Mouse (Mus musculus): ENCODE data around the gene Lrrc4. TPM values are rescaled to one million over a fixed set of nuclear protein-coding genes. Genes with fewer than 3 reads are reported as not detected.

The Lrrc4 gene
- total and polyA plus RNA-seq, 2 experiments from 2014 or later = 5.8 to 61.2 TPM

DNA sequence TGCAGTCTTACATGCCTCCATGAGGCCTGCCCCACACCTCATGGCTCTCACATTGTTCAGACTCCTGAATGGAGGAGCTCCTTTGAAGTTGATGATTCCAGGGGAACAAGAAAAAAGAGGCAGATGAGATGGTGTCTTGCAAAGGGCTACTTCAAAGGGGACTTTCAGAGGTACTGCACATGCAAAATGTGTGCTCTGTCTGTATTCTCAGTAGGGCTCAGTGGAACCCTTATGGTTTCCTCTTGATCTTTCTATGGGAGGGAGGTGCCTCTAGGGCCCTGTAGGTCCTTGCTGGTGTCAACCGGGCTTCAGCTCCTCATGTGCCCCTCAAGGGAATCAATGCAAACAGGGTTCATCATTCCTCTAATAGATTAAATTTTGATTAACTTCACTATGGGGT lies 159.2 kb downstream of the Lrrc4 start:
- no peak overlapping the region for H3K9ac ChIP-seq (replicated peaks; ENCODE audit: low read length, poor library complexity, severe bottlenecking)
- H3K36me3 ChIP-seq (ENCODE audit: insufficient read depth, low read length) = no peaks in the 10 kb centered on the region
- no peaks in the 10 kb centered on the region for H3K9me3 ChIP-seq (ENCODE audit: low read length)
- no peaks in the 10 kb centered on the region for H3K27me3 ChIP-seq (ENCODE audit: insufficient read depth, low read length)
- no peak overlapping the region for H3K27ac ChIP-seq (ENCODE audit: low read depth, low read length)
- ATAC-seq (ENCODE audit: low FRiP score) (no peak), DNase-seq (ENCODE audit: low spot score) (no peak)
- 67% methylated on average over 1 of the region's 1 CpGs for WGBS
- H3K4me1 ChIP-seq (ENCODE audit: insufficient read depth, low read length) = no peaks in the 10 kb centered on the region
- H3K4me3 ChIP-seq (ENCODE audit: low read depth, low read length) = no peak overlapping the region
- no peak for TF ChIP-seq CTCF (IDR thresholded peaks at IDR 0.05)
- no peak overlapping the region for H3K4me2 ChIP-seq (ENCODE audit: low read depth, low read length, poor library complexity, severe bottlenecking)

DNA sequence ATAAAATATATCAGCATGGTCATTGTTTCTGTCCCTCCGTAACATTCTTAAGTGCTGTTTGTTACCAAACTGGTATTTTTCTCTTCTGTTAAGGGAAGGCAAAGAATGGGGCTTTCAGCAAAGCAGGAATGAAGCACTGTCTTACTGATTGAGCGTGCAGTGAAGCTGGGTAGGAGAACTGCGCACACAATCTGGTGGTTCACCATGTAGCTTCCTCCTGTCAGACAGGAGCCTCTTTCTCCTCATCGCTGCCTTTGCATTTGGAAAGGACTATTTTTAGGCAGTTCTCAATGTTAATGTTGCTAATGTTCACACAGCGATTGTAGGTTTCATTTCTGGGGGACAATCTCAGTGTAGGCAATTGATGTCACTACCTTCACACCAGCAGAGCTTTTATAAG lies 162.3 kb downstream of the Lrrc4 start:
- Histone ChIP-seq H3K27me3 (ENCODE audit: insufficient read depth, low read length) (no peaks in the 10 kb centered on the region), H3K36me3 (ENCODE audit: insufficient read depth, low read length) (no peaks in the 10 kb centered on the region), H3K4me1 (ENCODE audit: insufficient read depth, low read length) (no peaks in the 10 kb centered on the region), H3K27ac (ENCODE audit: low read depth, low read length) (no peak overlapping the region), H3K9me3 (ENCODE audit: low read length) (no peaks in the 10 kb centered on the region), H3K4me3 (ENCODE audit: low read depth, low read length) (no peak overlapping the region), H3K4me2 (ENCODE audit: low read depth, low read length, poor library complexity, severe bottlenecking) (no peak overlapping the region), H3K9ac (replicated peaks; ENCODE audit: low read length, poor library complexity, severe bottlenecking) (no peak overlapping the region)
- WGBS = 96% methylated on average over 5 of the region's 5 CpGs
- no peak for ATAC-seq (ENCODE audit: low FRiP score)
- no peak for TF ChIP-seq CTCF (IDR thresholded peaks at IDR 0.05)
- no peak for DNase-seq (ENCODE audit: low spot score)

DNA sequence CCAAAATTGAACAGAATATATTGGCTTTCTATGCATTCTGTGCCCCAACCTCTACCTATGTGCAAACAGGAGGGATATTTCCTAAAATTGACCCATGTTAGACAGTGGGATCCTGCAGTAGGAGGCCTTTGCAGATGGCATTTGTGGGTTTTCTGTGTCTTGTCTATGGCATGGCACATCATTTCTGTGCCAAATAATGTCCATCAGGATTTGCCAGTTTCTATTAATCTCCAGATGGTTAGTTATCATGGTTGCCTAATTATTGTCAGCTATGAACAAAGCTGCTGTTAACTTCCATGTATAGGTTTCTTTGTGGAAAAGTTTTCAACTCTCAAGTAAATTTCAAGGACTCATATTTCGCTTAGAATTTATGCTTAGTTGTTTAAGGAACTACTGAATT lies 164.0 kb downstream of the Lrrc4 start:
- no peak overlapping the region for H3K9ac ChIP-seq (replicated peaks; ENCODE audit: low read length, poor library complexity, severe bottlenecking)
- H3K36me3 ChIP-seq (ENCODE audit: insufficient read depth, low read length) = no peaks in the 10 kb centered on the region
- H3K9me3 ChIP-seq (ENCODE audit: low read length) = no peaks in the 10 kb centered on the region
- H3K4me2 ChIP-seq (ENCODE audit: low read depth, low read length, poor library complexity, severe bottlenecking) = no peak overlapping the region
- H3K4me1 ChIP-seq (ENCODE audit: insufficient read depth, low read length) = no peaks in the 10 kb centered on the region
- no peak for ATAC-seq (ENCODE audit: low FRiP score)
- WGBS = 96% methylated on average over 1 of the region's 1 CpGs
- H3K4me3 ChIP-seq (ENCODE audit: low read depth, low read length) = no peak overlapping the region
- no peak overlapping the region for H3K27ac ChIP-seq (ENCODE audit: low read depth, low read length)
- no peak for DNase-seq (ENCODE audit: low spot score)
- TF ChIP-seq CTCF (IDR thresholded peaks at IDR 0.05) = no peak
- no peaks in the 10 kb centered on the region for H3K27me3 ChIP-seq (ENCODE audit: insufficient read depth, low read length)

DNA sequence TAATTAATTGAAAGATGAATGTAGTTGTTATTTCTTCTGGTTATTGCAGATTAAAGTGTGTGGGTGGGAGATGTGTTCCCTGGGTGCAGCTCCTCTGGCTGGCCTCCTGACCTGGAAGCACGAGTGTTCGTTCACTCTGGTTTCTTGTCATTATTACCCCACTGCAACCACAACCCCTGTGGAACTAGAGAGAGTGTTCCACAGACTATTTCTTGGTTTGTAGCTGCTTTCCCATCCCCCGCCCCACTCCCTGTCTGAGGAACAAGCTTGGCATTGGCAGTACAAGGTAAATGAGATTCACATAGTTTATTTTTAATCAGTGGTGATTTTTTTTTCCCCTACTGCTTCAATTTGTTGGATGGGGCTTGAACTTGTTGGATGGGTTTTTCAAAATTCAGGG lies 166.8 kb downstream of the Lrrc4 start:
- 56% methylated on average over 3 of the region's 3 CpGs for WGBS
- Histone ChIP-seq H3K4me1 (ENCODE audit: insufficient read depth, low read length) (no peaks in the 10 kb centered on the region), H3K4me2 (ENCODE audit: low read depth, low read length, poor library complexity, severe bottlenecking) (no peak overlapping the region), H3K27me3 (ENCODE audit: insufficient read depth, low read length) (no peaks in the 10 kb centered on the region), H3K9ac (replicated peaks; ENCODE audit: low read length, poor library complexity, severe bottlenecking) (no peak overlapping the region), H3K4me3 (ENCODE audit: low read depth, low read length) (no peak overlapping the region), H3K36me3 (ENCODE audit: insufficient read depth, low read length) (no peaks in the 10 kb centered on the region), H3K27ac (ENCODE audit: low read depth, low read length) (no peak overlapping the region), H3K9me3 (ENCODE audit: low read length) (no peaks in the 10 kb centered on the region)
- ATAC-seq (ENCODE audit: low FRiP score) (no peak), DNase-seq (ENCODE audit: low spot score) (no peak)
- no peak for TF ChIP-seq CTCF (IDR thresholded peaks at IDR 0.05)

DNA sequence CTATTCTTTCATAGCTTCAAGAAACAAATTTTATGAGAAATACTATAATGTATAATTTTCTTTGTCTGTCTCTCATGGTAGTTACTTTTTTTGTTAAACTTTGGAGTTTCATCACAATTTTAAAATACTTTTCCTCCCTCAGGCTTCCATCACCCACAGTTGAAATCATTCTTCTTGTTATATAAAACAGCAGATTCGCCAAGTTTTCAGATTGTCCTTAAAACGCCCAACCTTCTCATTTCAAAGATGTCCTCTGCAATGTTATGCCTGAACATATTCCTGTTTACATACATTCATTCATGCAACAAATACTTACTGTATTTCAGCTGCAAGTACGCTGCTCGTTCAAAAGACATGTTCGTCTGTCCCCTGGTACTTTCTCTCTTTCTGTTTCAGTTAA lies 167.9 kb downstream of the Lrrc4 start:
- Histone ChIP-seq H3K27ac (ENCODE audit: low read depth, low read length) (no peak overlapping the region), H3K9ac (replicated peaks; ENCODE audit: low read length, poor library complexity, severe bottlenecking) (no peak overlapping the region), H3K27me3 (ENCODE audit: insufficient read depth, low read length) (no peaks in the 10 kb centered on the region), H3K36me3 (ENCODE audit: insufficient read depth, low read length) (no peaks in the 10 kb centered on the region), H3K4me3 (ENCODE audit: low read depth, low read length) (no peak overlapping the region), H3K4me1 (ENCODE audit: insufficient read depth, low read length) (no peaks in the 10 kb centered on the region), H3K4me2 (ENCODE audit: low read depth, low read length, poor library complexity, severe bottlenecking) (no peak overlapping the region), H3K9me3 (ENCODE audit: low read length) (no peaks in the 10 kb centered on the region)
- no peak for TF ChIP-seq CTCF (IDR thresholded peaks at IDR 0.05)
- DNase-seq (ENCODE audit: low spot score) (no peak), ATAC-seq (ENCODE audit: low FRiP score) (no peak)
- WGBS = 75% methylated on average over 5 of the region's 5 CpGs

DNA sequence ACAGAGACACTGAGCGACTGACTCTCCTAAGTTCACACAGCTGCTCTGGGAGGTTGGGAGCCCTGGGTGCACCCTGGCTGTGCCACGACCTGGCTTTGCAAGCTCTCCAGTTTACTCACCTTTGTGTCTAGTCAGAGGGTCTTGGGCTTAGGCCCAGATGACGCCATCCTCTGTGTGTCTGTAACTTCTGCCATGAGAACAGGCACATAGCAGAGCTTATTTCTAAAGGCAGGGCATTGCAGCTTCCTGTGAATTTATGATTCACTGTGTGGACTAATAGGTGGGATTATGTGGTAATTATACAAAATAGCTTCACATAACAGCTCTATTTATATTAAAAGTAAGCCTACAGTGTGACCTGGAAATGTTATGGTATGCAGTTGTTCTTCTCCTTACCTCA lies 168.5 kb downstream of the Lrrc4 start:
- Histone ChIP-seq H3K27ac (ENCODE audit: low read depth, low read length) (no peak overlapping the region), H3K4me2 (ENCODE audit: low read depth, low read length, poor library complexity, severe bottlenecking) (no peak overlapping the region), H3K4me3 (ENCODE audit: low read depth, low read length) (no peak overlapping the region), H3K9me3 (ENCODE audit: low read length) (no peaks in the 10 kb centered on the region), H3K4me1 (ENCODE audit: insufficient read depth, low read length) (no peaks in the 10 kb centered on the region), H3K27me3 (ENCODE audit: insufficient read depth, low read length) (no peaks in the 10 kb centered on the region), H3K9ac (replicated peaks; ENCODE audit: low read length, poor library complexity, severe bottlenecking) (no peak overlapping the region), H3K36me3 (ENCODE audit: insufficient read depth, low read length) (no peaks in the 10 kb centered on the region)
- DNase-seq (ENCODE audit: low spot score) (no peak), ATAC-seq (ENCODE audit: low FRiP score) (no peak)
- WGBS = 81% methylated on average over 3 of the region's 3 CpGs
- TF ChIP-seq CTCF (IDR thresholded peaks at IDR 0.05) = no peak

DNA sequence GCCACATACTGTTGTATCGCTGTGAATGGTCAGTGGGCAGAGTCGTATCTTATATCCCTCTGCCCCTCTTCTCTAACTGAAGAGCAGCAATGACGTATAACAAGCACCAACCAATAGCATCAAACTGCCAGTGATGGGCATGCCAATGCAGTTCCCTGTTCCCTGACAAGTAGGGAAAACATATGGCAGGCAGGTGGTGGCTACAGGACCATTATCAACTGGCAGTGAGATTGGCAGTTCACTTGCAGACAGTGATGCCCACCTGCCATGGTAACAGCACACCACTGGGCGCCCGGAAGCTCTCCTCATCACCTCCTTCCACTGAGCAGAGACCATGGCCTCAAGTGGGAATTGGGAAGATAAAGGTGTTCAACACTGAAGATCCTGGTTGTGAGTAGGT lies 175.0 kb downstream of the Lrrc4 start:
- Histone ChIP-seq H3K4me2 (ENCODE audit: low read depth, low read length, poor library complexity, severe bottlenecking) (no peak overlapping the region), H3K9ac (replicated peaks; ENCODE audit: low read length, poor library complexity, severe bottlenecking) (no peak overlapping the region), H3K27ac (ENCODE audit: low read depth, low read length) (no peak overlapping the region), H3K9me3 (ENCODE audit: low read length) (no peaks in the 10 kb centered on the region), H3K4me1 (ENCODE audit: insufficient read depth, low read length) (no peaks in the 10 kb centered on the region), H3K36me3 (ENCODE audit: insufficient read depth, low read length) (no peaks in the 10 kb centered on the region), H3K4me3 (ENCODE audit: low read depth, low read length) (no peak overlapping the region), H3K27me3 (ENCODE audit: insufficient read depth, low read length) (no peaks in the 10 kb centered on the region)
- DNase-seq (ENCODE audit: low spot score) = no peak
- TF ChIP-seq CTCF (IDR thresholded peaks at IDR 0.05) = no peak
- WGBS = 94% methylated on average over 5 of the region's 5 CpGs
- no peak for ATAC-seq (ENCODE audit: low FRiP score)

Measured in midbrain, postnatal 0 days (tissue).